Mouse (Mus musculus) heart, adult 2 months (tissue): ENCODE measurements around the gene Nmnat1.

Experiments
- CTCF ChIP-seq: fragments of 200-600 bp; IDR thresholded peaks from 2 replicates; pipeline ENCODE4 v1.8.1; 2022; ENCODE audit warnings: antibody characterized with exemption, mild to moderate bottlenecking, moderate library complexity
- POLR2A ChIP-seq: fragments of 200-500 bp; IDR thresholded peaks from 2 replicates; pipeline ENCODE4 v1.6.1; 2011; ENCODE audit warnings: mild to moderate bottlenecking, low read depth, low read length, control low read depth; ENCODE audit not compliant: insufficient read depth

GRCm38 (mm10) chr4:149521258-149521657 lies 36.3 kb upstream of the Nmnat1 start:
- TF ChIP-seq POLR2A: no peak
- no peak for TF ChIP-seq CTCF
